Mouse (Mus musculus) CH12.LX (cell line): ENCODE data around the gene Arl5c. TPM values are rescaled to one million over a fixed set of nuclear protein-coding genes. Genes with fewer than 3 reads are reported as not detected.

Experiments
- DNase-seq: peaks from one replicate; pipeline ENCODE4 v3.0.0-alpha.2; 2013; ENCODE audit errors: extremely low read depth
- H3K27ac ChIP-seq: 2 replicates; pipeline ENCODE4 v1.5.1; 2012; ENCODE audit warnings: low read depth, mild to moderate bottlenecking, control low read depth, moderate library complexity; ENCODE audit not compliant: insufficient read depth
- H3K27me3 ChIP-seq: replicated peaks from 2 replicates; pipeline ENCODE3; 2012; ENCODE audit warnings: inconsistent platforms
- H3K36me3 ChIP-seq, 2 experiments: replicated peaks in 1 of 2; 2 replicates each; pipeline versions ENCODE3 to v1.6.1; 2012; ENCODE audit warnings: inconsistent platforms in 1 of 2, low read length in 1 of 2, mild to moderate bottlenecking in 1 of 2, mixed read lengths in 1 of 2, moderate library complexity in 1 of 2; ENCODE audit not compliant: control insufficient read depth in 1 of 2, insufficient read depth in 1 of 2
- H3K4me1 ChIP-seq, 2 experiments: 2 replicates each; pipeline ENCODE4 v1.6.1; 2012; ENCODE audit warnings: inconsistent platforms in 1 of 2, moderate library complexity in 1 of 2; ENCODE audit not compliant: insufficient read depth in 2 of 2, control insufficient read depth in 1 of 2
- H3K4me2 ChIP-seq: 2 replicates; pipeline ENCODE4 v1.6.1; 2012; ENCODE audit warnings: low read depth, mild to moderate bottlenecking, control low read depth; ENCODE audit not compliant: poor library complexity, insufficient read depth, severe bottlenecking
- H3K4me3 ChIP-seq, 3 experiments: fragments of 150-350 bp in 1 of 3; sonication (generic) in 1 of 3; replicated peaks in 1 of 3; 2 replicates each; pipeline versions ENCODE3 to v1.5.1; 2011 to 2012; ENCODE audit warnings: low read depth in 2 of 3, low read length in 2 of 3, mild to moderate bottlenecking in 2 of 3, moderate library complexity in 2 of 3, control low read depth in 1 of 3, improper control_type of control experiment in 1 of 3, inconsistent platforms in 1 of 3, mixed read lengths in 1 of 3; ENCODE audit not compliant: poor library complexity in 1 of 3
- H3K79me2 ChIP-seq: replicated peaks from 2 replicates; pipeline ENCODE4 v1.6.1; 2012; ENCODE audit warnings: mild to moderate bottlenecking, moderate library complexity; ENCODE audit not compliant: control insufficient read depth, poor library complexity, insufficient read depth, severe bottlenecking; ENCODE audit errors: extremely low read depth
- H3K9ac ChIP-seq: 2 replicates; pipeline ENCODE4 v1.6.1; 2012; ENCODE audit warnings: low read depth, mild to moderate bottlenecking, control low read depth, moderate library complexity; ENCODE audit not compliant: insufficient read depth
- H3K9me3 ChIP-seq: replicated peaks from 2 replicates; pipeline ENCODE3; 2012; ENCODE audit warnings: low read length, inconsistent platforms, mixed read lengths
- CTCF ChIP-seq, 2 experiments: IDR thresholded peaks in 1 of 2; conservative IDR thresholded peaks in 1 of 2; 2 replicates each; pipeline ENCODE4 v1.5.1; 2011 to 2012; ENCODE audit warnings: low read depth in 2 of 2, low read length in 2 of 2, improper control_type of control experiment in 1 of 2, inconsistent platforms in 1 of 2, mild to moderate bottlenecking in 1 of 2, moderate library complexity in 1 of 2
- ELF1 ChIP-seq: IDR thresholded peaks from 2 replicates; pipeline ENCODE4 v1.6.1; 2014; ENCODE audit warnings: low read depth, mild to moderate bottlenecking, inconsistent platforms, low read length, improper control_type of control experiment
- EP300 ChIP-seq: IDR thresholded peaks from 2 replicates; pipeline ENCODE4 v1.6.1; 2011; ENCODE audit warnings: low read length, improper control_type of control experiment
- PAX5 ChIP-seq: IDR thresholded peaks from 2 replicates; pipeline ENCODE4 v1.6.1; 2012; ENCODE audit warnings: low read length, inconsistent platforms, mixed read lengths
- POLR2AphosphoS2 ChIP-seq: IDR thresholded peaks from 2 replicates; pipeline ENCODE4 v1.6.1; 2011; ENCODE audit warnings: low read depth, low read length, improper control_type of control experiment
- RAD21 ChIP-seq: IDR thresholded peaks from 2 replicates; pipeline ENCODE4 v1.6.1; 2011; ENCODE audit warnings: low read depth, mild to moderate bottlenecking, low read length, improper control_type of control experiment, moderate library complexity
- SMC3 ChIP-seq: IDR thresholded peaks from 2 replicates; pipeline ENCODE4 v1.6.1; 2011; ENCODE audit warnings: low read depth, low read length, improper control_type of control experiment
- USF1 ChIP-seq: IDR thresholded peaks from 2 replicates; pipeline ENCODE4 v1.6.1; 2014; ENCODE audit warnings: low read depth, mild to moderate bottlenecking, inconsistent platforms, low read length, improper control_type of control experiment
- dilution Hi-C: fragments of 300-500 bp; cut with MboI; formaldehyde crosslinking; loops from 2 replicates; pipeline ENCODE4 v1.14.3; 2020; ENCODE audit warnings: low sequenced_read_pairs; ENCODE audit not compliant: extremely low pct_unique_long_range_greater_than_20kb, extremely low pct_ligation_motif_present
- in situ Hi-C: fragments of 300-500 bp; cut with MboI; formaldehyde crosslinking; loops from 3 replicates; pipeline ENCODE4 v1.14.3; 2019; ENCODE audit warnings: low sequenced_read_pairs, low pct_ligation_motif_present, low pct_unique_long_range_greater_than_20kb, mixed read lengths
- polyA plus RNA-seq: library from polyadenylated mRNA; unstranded; fragments of >175 nt; gene quantifications from 2 replicates; pipeline ENCODE4 v1.2.1, GENCODE M21; 2012; ENCODE audit warnings: low read depth; ENCODE audit not compliant: insufficient read length
- total RNA-seq, 2 experiments: library from RNA; depleted of rRNA; stranded (reverse); fragments of 300-350 nt in 1 of 2; fragments of >200 nt in 1 of 2; gene quantifications; 2 replicates each; pipeline ENCODE4 v1.2.3; 2012 to 2014

The Arl5c gene
- total and polyA plus RNA-seq, 3 experiments, result 28.5 to 45.5 (median 32.2) TPM

DNA sequence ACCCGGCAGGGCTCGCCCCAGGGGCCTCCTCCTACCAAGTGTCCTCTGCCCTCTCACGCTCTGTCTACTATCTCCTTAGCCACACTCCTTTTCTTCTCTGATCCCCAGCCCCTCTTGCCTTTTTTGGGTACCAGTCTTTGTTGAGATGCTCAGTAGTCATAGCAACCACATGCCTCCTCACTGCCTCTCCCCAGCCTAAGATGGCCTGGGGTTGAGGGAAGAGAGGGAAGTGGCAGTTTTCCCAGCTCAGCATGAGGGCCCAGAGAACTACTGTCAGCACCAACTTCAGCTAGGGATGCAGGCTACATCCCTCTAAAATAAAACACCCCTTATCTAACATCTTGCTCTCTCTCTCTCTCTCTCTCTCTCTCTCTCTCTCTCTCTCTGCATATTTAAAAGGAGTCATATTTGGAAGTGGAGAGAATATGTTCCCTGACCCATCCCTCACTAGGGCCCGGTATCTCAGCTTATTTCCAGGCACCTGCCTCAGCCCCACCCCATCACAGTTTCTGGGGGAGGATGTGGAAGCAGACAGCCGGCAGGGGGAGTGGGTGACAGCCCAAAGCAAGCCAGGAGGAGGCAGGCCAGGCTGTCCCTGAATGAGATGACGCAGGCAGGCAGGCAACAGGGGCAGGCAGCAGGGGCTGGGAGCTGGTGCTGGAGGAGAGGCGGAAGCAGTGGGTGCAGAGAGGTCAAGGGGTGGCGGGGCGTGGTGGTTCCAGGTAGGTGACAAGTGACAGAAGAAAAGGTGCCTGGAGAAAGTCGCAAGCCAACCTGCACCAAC, 23.1 kb upstream of the Arl5c start:
- Histone ChIP-seq H3K4me1 (peaks cover 15 to 40% of the 10 kb centered on the region in 2 experiments), H3K36me3 (no peaks in the 10 kb centered on the region), H3K27ac (no peak overlapping the region), H3K4me3 (no peak overlapping the region), H3K4me2 (no peak overlapping the region), H3K27me3 (peaks cover 30% of the 10 kb centered on the region), H3K9me3 (no peaks in the 10 kb centered on the region), H3K79me2 (no peaks in the 10 kb centered on the region), H3K9ac (no peak overlapping the region)
- TF ChIP-seq USF1 (no peak), SMC3 (peak; percentile 54), RAD21 (peak; percentile 46), POLR2AphosphoS2 (no peak), CTCF (conservative IDR thresholded peaks at IDR 0.05 in 1 of 2, IDR thresholded peaks at IDR 0.05 in 1 of 2; ENCODE audit: low read depth in 2 of 2, low read length in 2 of 2) (peak in 1 of 2 experiments; percentile 74; a peak in 2 of 4 replicates)
- in situ Hi-C loops (no loop called here), dilution Hi-C loops (no loop called here)
- peak; percentile 39 for DNase-seq

DNA sequence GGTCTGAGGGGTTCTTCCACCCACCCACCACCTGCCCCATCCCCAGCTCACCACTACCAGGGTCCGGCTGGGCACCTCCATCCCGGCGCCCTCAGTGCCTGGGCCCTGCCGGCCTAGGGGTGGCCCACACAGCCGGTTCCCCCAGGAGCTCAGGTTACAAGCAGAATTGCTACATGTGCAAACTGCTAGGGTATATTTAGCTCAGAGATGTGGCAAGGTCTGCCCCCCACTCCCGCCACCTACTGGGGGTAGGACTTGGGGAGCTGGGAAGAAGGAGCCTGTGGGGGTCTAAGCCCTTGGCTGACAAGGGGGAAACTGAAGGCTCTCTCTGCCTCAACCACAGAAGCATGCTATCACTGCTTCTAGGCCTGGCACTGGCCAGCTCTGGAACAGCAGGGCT, 22.2 kb upstream of the Arl5c start:
- TF ChIP-seq ELF1 (no peak), RAD21 (no peak), PAX5 (no peak)
- dilution Hi-C loops, result no loop called here
- Histone ChIP-seq H3K4me1 (peaks cover 15 to 36% of the 10 kb centered on the region in 2 experiments), H3K36me3 (no peaks in the 10 kb centered on the region), H3K4me3 (no peak overlapping the region), H3K9me3 (no peaks in the 10 kb centered on the region), H3K79me2 (no peaks in the 10 kb centered on the region), H3K9ac (no peak overlapping the region), H3K27me3 (peaks cover 30% of the 10 kb centered on the region), H3K27ac (no peak overlapping the region), H3K4me2 (no peak overlapping the region)
- in situ Hi-C loops, result no loop called here
- no peak for DNase-seq

- no peaks in the 10 kb centered on the region for H3K79me2 ChIP-seq
- dilution Hi-C loops, result no loop called here
- peaks cover 17 to 32% of the 10 kb centered on the region in 2 experiments for H3K4me1 ChIP-seq
- no peak overlapping the region for H3K27ac ChIP-seq
- in situ Hi-C loops, result no loop called here
- no peaks in the 10 kb centered on the region for H3K9me3 ChIP-seq
- no peak overlapping the region for H3K9ac ChIP-seq
- no peak overlapping the region for H3K4me3 ChIP-seq
- H3K36me3 ChIP-seq, result no peaks in the 10 kb centered on the region
- no peak for DNase-seq
- no peak overlapping the region for H3K4me2 ChIP-seq
- peaks cover 25% of the 10 kb centered on the region for H3K27me3 ChIP-seq
- TF ChIP-seq ELF1, result no peak
- no peak for TF ChIP-seq EP300
These were observed 20.8 kb upstream of the Arl5c start for GRCm38 (mm10) chr11:98016824-98017223.
